Mouse (Mus musculus) MEL (cell line): ENCODE data around the gene Rbpjl. TPM values are rescaled to one million over a fixed set of nuclear protein-coding genes. Genes with fewer than 3 reads are reported as not detected.

Experiments
- DNase-seq: peaks from one replicate; pipeline ENCODE4 v3.0.0; 2011; ENCODE audit warnings: low read depth, low spot score
- H3K27ac ChIP-seq: 2 replicates; pipeline ENCODE4 v1.5.1; 2012; ENCODE audit warnings: low read depth, mild to moderate bottlenecking, control low read depth, low read length, moderate library complexity; ENCODE audit not compliant: control insufficient read depth
- H3K27me3 ChIP-seq, 2 experiments: fragments of 150-350 bp in 1 of 2; sonication (generic) in 1 of 2; 2 replicates each; pipeline ENCODE4 v1.6.1; 2012; ENCODE audit warnings: low read length in 2 of 2, mild to moderate bottlenecking in 2 of 2, improper control_type of control experiment in 1 of 2, moderate library complexity in 1 of 2; ENCODE audit not compliant: insufficient read depth in 2 of 2, control insufficient read depth in 1 of 2
- H3K36me3 ChIP-seq, 2 experiments: 2 replicates each; pipeline ENCODE4 v1.6.1; 2012 to 2014; ENCODE audit warnings: low read length in 2 of 2, improper control_type of control experiment in 1 of 2, inconsistent platforms in 1 of 2, mild to moderate bottlenecking in 1 of 2; ENCODE audit not compliant: insufficient read depth in 2 of 2, control insufficient read depth in 1 of 2
- H3K4me1 ChIP-seq, 2 experiments: fragments of 150-350 bp in 1 of 2; sonication (generic) in 1 of 2; 2 replicates each; pipeline ENCODE4 v1.6.1; 2012; ENCODE audit warnings: low read length in 2 of 2, improper control_type of control experiment in 1 of 2, mild to moderate bottlenecking in 1 of 2; ENCODE audit not compliant: insufficient read depth in 2 of 2, control insufficient read depth in 1 of 2
- H3K4me3 ChIP-seq, 2 experiments: fragments of 150-350 bp in 1 of 2; sonication (generic) in 1 of 2; 2 replicates each; pipeline ENCODE4 v1.5.1; 2012; ENCODE audit warnings: low read depth in 2 of 2, low read length in 2 of 2, mild to moderate bottlenecking in 2 of 2, moderate library complexity in 2 of 2, control low read depth in 1 of 2, improper control_type of control experiment in 1 of 2; ENCODE audit not compliant: control insufficient read depth in 1 of 2, insufficient read depth in 1 of 2
- H3K79me2 ChIP-seq: 2 replicates; pipeline ENCODE4 v1.6.1; 2012; ENCODE audit warnings: mild to moderate bottlenecking, low read length, moderate library complexity; ENCODE audit not compliant: control insufficient read depth, poor library complexity, insufficient read depth
- H3K9ac ChIP-seq: 2 replicates; pipeline ENCODE4 v1.6.1; 2012; ENCODE audit warnings: low read depth, mild to moderate bottlenecking, control low read depth, low read length, moderate library complexity; ENCODE audit not compliant: control insufficient read depth, poor library complexity, severe bottlenecking
- H3K9me3 ChIP-seq: fragments of 150-350 bp; sonication (generic); replicated peaks from 2 replicates; pipeline ENCODE4 v1.6.1; 2012; ENCODE audit warnings: mild to moderate bottlenecking, low read length, improper control_type of control experiment, moderate library complexity; ENCODE audit not compliant: insufficient read depth
- CHD1 ChIP-seq: IDR thresholded peaks from 2 replicates; pipeline ENCODE4 v1.6.1; 2012; ENCODE audit warnings: low read depth, mild to moderate bottlenecking, inconsistent platforms, low read length, improper control_type of control experiment
- CHD2 ChIP-seq: IDR thresholded peaks from 2 replicates; pipeline ENCODE4 v1.6.1; 2011; ENCODE audit warnings: low read length, improper control_type of control experiment
- CTCF ChIP-seq, 3 experiments: IDR thresholded peaks in 2 of 3; conservative IDR thresholded peaks in 1 of 3; 2 replicates each; pipeline ENCODE4 v1.5.1; 2011 to 2012; ENCODE audit warnings: low read length in 3 of 3, low read depth in 2 of 3, mild to moderate bottlenecking in 2 of 3, improper control_type of control experiment in 1 of 3, inconsistent platforms in 1 of 3, mixed read lengths in 1 of 3, moderate library complexity in 1 of 3; ENCODE audit not compliant: control insufficient read depth in 1 of 3, insufficient read depth in 1 of 3, poor library complexity in 1 of 3, severe bottlenecking in 1 of 3
- ELF1 ChIP-seq: IDR thresholded peaks from 2 replicates; pipeline ENCODE4 v1.6.1; 2014; ENCODE audit warnings: low read depth, mild to moderate bottlenecking, inconsistent platforms, low read length, improper control_type of control experiment, moderate library complexity
- MAFK ChIP-seq: IDR thresholded peaks from 2 replicates; pipeline ENCODE4 v1.6.1; 2011; ENCODE audit warnings: low read depth, mild to moderate bottlenecking, low read length, improper control_type of control experiment, borderline replicate concordance
- MAX ChIP-seq: IDR thresholded peaks from 2 replicates; pipeline ENCODE4 v1.6.1; 2011; ENCODE audit warnings: low read length, improper control_type of control experiment
- MAZ ChIP-seq: IDR thresholded peaks from 2 replicates; pipeline ENCODE4 v1.6.1; 2012; ENCODE audit warnings: low read depth, mild to moderate bottlenecking, inconsistent platforms, low read length, improper control_type of control experiment
- MXI1 ChIP-seq: IDR thresholded peaks from 2 replicates; pipeline ENCODE4 v1.6.1; 2011; ENCODE audit warnings: mild to moderate bottlenecking, low read depth, low read length, improper control_type of control experiment
- POLR2AphosphoS2 ChIP-seq: IDR thresholded peaks from 2 replicates; pipeline ENCODE4 v1.6.1; 2011; ENCODE audit warnings: low read length, improper control_type of control experiment
- POLR2AphosphoS5 ChIP-seq: IDR thresholded peaks from 2 replicates; pipeline ENCODE4 v1.6.1; 2012; ENCODE audit warnings: low read depth, borderline replicate concordance, mild to moderate bottlenecking, inconsistent platforms, low read length, moderate library complexity, mixed read lengths
- RCOR1 ChIP-seq: IDR thresholded peaks from 2 replicates; pipeline ENCODE4 v1.6.1; 2012; ENCODE audit warnings: low read depth, mild to moderate bottlenecking, inconsistent platforms, low read length, improper control_type of control experiment
- SMC3 ChIP-seq: IDR thresholded peaks from 2 replicates; pipeline ENCODE4 v1.6.1; 2011; ENCODE audit warnings: low read depth, low read length, improper control_type of control experiment
- TAL1 ChIP-seq: IDR thresholded peaks from 2 replicates; pipeline ENCODE4 v1.6.1; 2012; ENCODE audit warnings: mild to moderate bottlenecking, inconsistent platforms, low read length, moderate library complexity, mixed read lengths
- USF1 ChIP-seq: IDR thresholded peaks from 2 replicates; pipeline ENCODE4 v1.6.1; 2014; ENCODE audit warnings: low read depth, mild to moderate bottlenecking, inconsistent platforms, low read length, improper control_type of control experiment, moderate library complexity
- USF2 ChIP-seq, 2 experiments: IDR thresholded peaks; 2 replicates each; pipeline ENCODE4 v1.6.1; 2011 to 2012; ENCODE audit warnings: improper control_type of control experiment in 2 of 2, low read length in 2 of 2, borderline replicate concordance in 1 of 2, inconsistent platforms in 1 of 2, low read depth in 1 of 2, mild to moderate bottlenecking in 1 of 2; ENCODE audit not compliant: insufficient read depth in 1 of 2
- ZKSCAN1 ChIP-seq: IDR thresholded peaks from 2 replicates; pipeline ENCODE4 v1.6.1; 2012; ENCODE audit warnings: low read depth, mild to moderate bottlenecking, inconsistent platforms, low read length, improper control_type of control experiment, moderate library complexity
- ZNF384 ChIP-seq: IDR thresholded peaks from 2 replicates; pipeline ENCODE4 v1.6.1; 2012; ENCODE audit warnings: low read depth, mild to moderate bottlenecking, inconsistent platforms, low read length, improper control_type of control experiment
- polyA plus RNA-seq, 2 experiments: library from polyadenylated mRNA; stranded (reverse) in 1 of 2; unstranded in 1 of 2; fragments of >175 nt in 1 of 2; fragments of >200 nt in 1 of 2; gene quantifications; 2 replicates each; pipeline versions ENCODE4 v1.2.1 to v1.2.4; 2012; ENCODE audit warnings: low replicate concordance in 2 of 2, low read depth in 1 of 2; ENCODE audit not compliant: insufficient read length in 2 of 2, insufficient read depth in 1 of 2, missing spikeins in 1 of 2
- total RNA-seq: library from RNA; depleted of rRNA; stranded (reverse); fragments of 300-350 nt; gene quantifications from 2 replicates; pipeline ENCODE4 v1.2.3, GENCODE M21; 2012

Gene Rbpjl
- total and polyA plus RNA-seq, 3 experiments: 0.07 TPM; not detected in 2

DNA sequence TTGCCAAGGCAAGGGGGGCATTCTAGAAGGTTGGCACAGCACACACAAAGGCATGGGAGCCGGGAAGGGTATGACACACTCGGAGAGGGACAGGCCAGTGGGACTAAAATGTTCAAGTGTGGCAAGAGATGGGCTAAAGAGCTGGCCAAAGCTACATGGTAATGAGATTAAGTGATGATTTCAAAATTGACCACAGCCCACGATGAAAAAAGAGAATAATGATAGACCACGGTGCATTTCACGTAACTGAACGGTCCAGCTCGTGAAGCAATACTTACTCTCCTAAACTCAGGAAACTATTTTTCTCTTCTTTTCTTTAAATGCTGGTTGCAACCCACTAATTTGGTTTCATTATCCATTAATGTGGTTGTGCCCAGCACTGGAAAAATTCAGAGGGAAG lies 6.9 kb upstream of the Rbpjl start:
- TF ChIP-seq MAFK (no peak), ZKSCAN1 (no peak), POLR2AphosphoS5 (no peak), MXI1 (no peak), POLR2AphosphoS2 (no peak), USF1 (no peak), MAX (no peak), TAL1 (no peak), ZNF384 (no peak)
- no peaks in the 10 kb centered on the region for H3K36me3 ChIP-seq
- H3K27me3 ChIP-seq: no peaks in the 10 kb centered on the region; a peak in 1 of 4 replicates

DNA sequence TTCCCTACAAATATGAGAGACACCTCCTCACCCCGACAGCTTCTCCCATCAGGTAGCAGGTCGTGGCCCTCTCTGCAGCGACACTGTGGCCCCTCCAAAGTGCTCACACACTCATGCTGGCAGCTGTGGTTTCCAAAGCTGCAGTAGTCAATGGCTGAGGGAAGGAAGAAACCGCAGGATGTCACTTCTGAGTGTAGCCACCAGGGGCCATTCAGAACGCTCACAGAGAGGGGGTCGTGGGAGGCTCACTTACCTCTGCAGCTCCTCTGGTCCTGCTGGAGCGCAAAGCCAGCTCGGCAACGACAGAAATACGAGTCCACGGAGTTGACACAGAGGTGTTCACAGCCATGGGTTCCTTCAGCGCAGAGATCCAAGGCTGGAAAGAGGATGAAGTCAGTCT lies 6.0 kb upstream of the Rbpjl start:
- Histone ChIP-seq H3K4me3 (no peak overlapping the region), H3K27me3 (no peaks in the 10 kb centered on the region; a peak in 1 of 4 replicates), H3K4me1 (no peaks in the 10 kb centered on the region), H3K9me3 (no peaks in the 10 kb centered on the region), H3K9ac (no peak overlapping the region), H3K27ac (no peak overlapping the region), H3K36me3 (no peaks in the 10 kb centered on the region), H3K79me2 (no peaks in the 10 kb centered on the region)
- DNase-seq: no peak
- TF ChIP-seq RCOR1 (no peak), USF2 (IDR thresholded peaks at IDR 0.05; ENCODE audit: borderline replicate concordance in 1 of 2, insufficient read depth in 1 of 2, low read depth in 1 of 2, low read length in 2 of 2) (no peak), ZKSCAN1 (no peak), CHD1 (no peak), ELF1 (no peak), SMC3 (no peak), CTCF (IDR thresholded peaks at IDR 0.05 in 2 of 3, conservative IDR thresholded peaks at IDR 0.05 in 1 of 3; ENCODE audit: control insufficient read depth in 1 of 3, insufficient read depth in 1 of 3, low read depth in 2 of 3, low read length in 3 of 3, poor library complexity in 1 of 3, severe bottlenecking in 1 of 3) (no peak), POLR2AphosphoS2 (no peak), MAZ (no peak), CHD2 (no peak)

More for the DNA sequence above, 6.9 kb upstream of the Rbpjl start:
- Histone ChIP-seq H3K27ac (no peak overlapping the region), H3K9ac (no peak overlapping the region), H3K9me3 (no peaks in the 10 kb centered on the region), H3K79me2 (no peaks in the 10 kb centered on the region), H3K4me3 (no peak overlapping the region), H3K4me1 (no peaks in the 10 kb centered on the region)
- DNase-seq: no peak
